Mouse (Mus musculus): ENCODE data around the gene Itfg2. TPM values are rescaled to one million over a fixed set of nuclear protein-coding genes. Genes with fewer than 3 reads are reported as not detected.

Gene Itfg2
- total and polyA plus RNA-seq, 3 experiments = 16.6 to 44.8 TPM; not detected in 1

DNA sequence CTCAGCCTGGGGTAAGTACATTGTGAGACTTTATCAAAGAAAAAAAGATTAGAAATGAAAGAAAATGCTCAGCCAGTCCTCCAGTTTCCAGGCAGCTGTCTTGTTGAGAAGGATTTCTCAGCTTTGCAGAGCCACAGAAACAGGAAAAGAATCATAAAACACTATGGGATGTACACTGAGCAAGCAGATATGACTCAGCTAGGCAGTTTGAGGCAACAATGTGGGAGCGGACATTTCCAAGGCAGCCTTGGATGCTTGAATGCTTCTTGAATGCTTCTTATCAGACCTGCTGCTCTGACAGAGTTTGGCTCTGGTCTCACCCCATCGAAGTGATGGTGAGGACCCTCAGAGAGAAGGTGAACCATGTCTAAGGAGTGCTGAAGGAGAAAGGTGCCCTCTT lies 3.7 kb downstream of the Itfg2 start:
- no peaks in the 10 kb centered on the region for H3K4me1 ChIP-seq (ENCODE audit: control insufficient read depth in 1 of 2, insufficient read depth in 2 of 2, low read length in 2 of 2)
- no peak overlapping the region for H3K27ac ChIP-seq (ENCODE audit: control insufficient read depth, low read depth, low read length)
- H3K9ac ChIP-seq (ENCODE audit: control insufficient read depth, low read depth, low read length, poor library complexity, severe bottlenecking) = no peak overlapping the region

DNA sequence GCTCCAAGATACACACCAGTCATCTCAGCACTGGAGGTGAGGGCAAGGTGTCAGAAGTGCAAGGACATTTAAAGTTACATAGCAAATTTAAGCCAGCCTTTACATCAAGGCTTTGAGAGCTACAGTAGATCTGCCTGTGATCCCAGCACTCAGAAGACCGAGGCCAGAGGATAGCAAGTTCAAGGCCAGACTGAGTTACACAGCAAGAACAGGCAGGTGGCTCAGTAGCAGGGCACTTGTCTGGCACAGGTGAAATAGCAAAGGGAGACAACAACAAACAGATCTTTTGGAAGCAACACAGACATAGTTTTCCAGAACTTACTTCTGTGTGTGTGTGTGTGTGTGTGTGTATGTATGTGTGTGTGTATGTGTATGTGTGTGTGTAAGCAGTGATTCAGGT lies 6.7 kb downstream of the Itfg2 start:
- no peaks in the 10 kb centered on the region; a peak in 1 of 4 replicates for H3K36me3 ChIP-seq (ENCODE audit: control insufficient read depth in 1 of 2, insufficient read depth in 2 of 2, low read length in 2 of 2)
- TF ChIP-seq E2F4 (IDR thresholded peaks at IDR 0.05; ENCODE audit: borderline replicate concordance, low read depth, low read length) (no peak), JUND (IDR thresholded peaks at IDR 0.05; ENCODE audit: low read depth, low read length) (no peak), MAX (IDR thresholded peaks at IDR 0.05; ENCODE audit: low read length) (no peak), EP300 (IDR thresholded peaks at IDR 0.05; ENCODE audit: low read depth in 1 of 2, low read length in 2 of 2) (no peak), GABPA (IDR thresholded peaks at IDR 0.05; ENCODE audit: low read depth, low read length) (no peak), MAZ (IDR thresholded peaks at IDR 0.05; ENCODE audit: low read depth, low read length) (no peak), TAL1 (IDR thresholded peaks at IDR 0.05; ENCODE audit: low read length) (no peak), ZKSCAN1 (IDR thresholded peaks at IDR 0.05; ENCODE audit: low read depth, low read length) (no peak), USF1 (IDR thresholded peaks at IDR 0.05; ENCODE audit: low read depth, low read length) (no peak), RCOR1 (IDR thresholded peaks at IDR 0.05; ENCODE audit: low read depth, low read length) (no peak), POLR2AphosphoS2 (IDR thresholded peaks at IDR 0.05; ENCODE audit: low read length) (no peak)

More for the DNA sequence above, 3.7 kb downstream of the Itfg2 start:
- Histone ChIP-seq H3K79me2 (ENCODE audit: control insufficient read depth, insufficient read depth, low read length, poor library complexity) (peaks cover 1% of the 10 kb centered on the region; the same call in 1 of the 2 replicates), H3K4me3 (ENCODE audit: control insufficient read depth in 1 of 2, insufficient read depth in 1 of 2, low read depth in 2 of 2, low read length in 2 of 2) (no peak overlapping the region), H3K9me3 (replicated peaks; ENCODE audit: insufficient read depth, low read length) (no peaks in the 10 kb centered on the region), H3K27me3 (ENCODE audit: control insufficient read depth in 1 of 2, insufficient read depth in 2 of 2, low read length in 2 of 2) (no peaks in the 10 kb centered on the region), H3K36me3 (ENCODE audit: control insufficient read depth in 1 of 2, insufficient read depth in 2 of 2, low read length in 2 of 2) (peaks cover 0 to 4% of the 10 kb centered on the region in 2 experiments; a peak in 2 of 4 replicates)
- TF ChIP-seq USF1 (IDR thresholded peaks at IDR 0.05; ENCODE audit: low read depth, low read length) (no peak), MEF2A (IDR thresholded peaks at IDR 0.05; ENCODE audit: extremely low read depth, insufficient replicate concordance, low read depth, low read length, poor library complexity, severe bottlenecking) (no peak), KAT2A (conservative IDR thresholded peaks at IDR 0.05; ENCODE audit: low read depth, low read length) (no peak), ZC3H11A (IDR thresholded peaks at IDR 0.05; ENCODE audit: low read depth, low read length) (no peak), SIN3A (IDR thresholded peaks at IDR 0.05; ENCODE audit: low read length) (no peak), TCF12 (IDR thresholded peaks at IDR 0.05; ENCODE audit: low read depth, low read length) (no peak), JUND (IDR thresholded peaks at IDR 0.05; ENCODE audit: low read depth, low read length) (no peak), RCOR1 (IDR thresholded peaks at IDR 0.05; ENCODE audit: low read depth, low read length) (no peak), E2F4 (IDR thresholded peaks at IDR 0.05; ENCODE audit: borderline replicate concordance, low read depth, low read length) (no peak), MYB (IDR thresholded peaks at IDR 0.05; ENCODE audit: low read depth, low read length) (no peak), UBTF (IDR thresholded peaks at IDR 0.05; ENCODE audit: borderline replicate concordance, insufficient read depth, low read depth, low read length) (no peak)
- no peak for DNase-seq (ENCODE audit: low read depth, low spot score)

More for the DNA sequence above, 6.7 kb downstream of the Itfg2 start:
- Histone ChIP-seq H3K4me3 (ENCODE audit: control insufficient read depth in 1 of 2, insufficient read depth in 1 of 2, low read depth in 2 of 2, low read length in 2 of 2) (no peak overlapping the region), H3K79me2 (ENCODE audit: control insufficient read depth, insufficient read depth, low read length, poor library complexity) (0 out of 2 replicates have a peak, but pooled peaks cover 1% of the 10 kb centered on the region), H3K27ac (ENCODE audit: control insufficient read depth, low read depth, low read length) (no peak overlapping the region), H3K9ac (ENCODE audit: control insufficient read depth, low read depth, low read length, poor library complexity, severe bottlenecking) (no peak overlapping the region), H3K9me3 (replicated peaks; ENCODE audit: insufficient read depth, low read length) (no peaks in the 10 kb centered on the region), H3K27me3 (ENCODE audit: control insufficient read depth in 1 of 2, insufficient read depth in 2 of 2, low read length in 2 of 2) (no peaks in the 10 kb centered on the region), H3K4me1 (ENCODE audit: control insufficient read depth in 1 of 2, insufficient read depth in 2 of 2, low read length in 2 of 2) (no peaks in the 10 kb centered on the region)
- no peak for DNase-seq (ENCODE audit: low read depth, low spot score)

Measured in MEL (cell line).